Mouse (Mus musculus): ENCODE measurements around the gene Gm21119.
"Not testable (repeated sequence)": the region's sequence is repeated elsewhere in the genome, so short reads cannot be mapped to it uniquely, and the experiment has no call there.

- TF ChIP-seq TAL1, GATA1 (IDR thresholded peaks at IDR 0.05; ENCODE audit: low read length): not testable (repeated sequence)
Measured at GRCm38 (mm10) chr8:20643536-20643935, 28.8 kb downstream of the Gm21119 start.

Data from erythroblast, embryonic 14.5 days (primary cell).